Mouse (Mus musculus): ENCODE measurements around the gene Cyp2t4.

Cyp2t4 gene

DNA sequence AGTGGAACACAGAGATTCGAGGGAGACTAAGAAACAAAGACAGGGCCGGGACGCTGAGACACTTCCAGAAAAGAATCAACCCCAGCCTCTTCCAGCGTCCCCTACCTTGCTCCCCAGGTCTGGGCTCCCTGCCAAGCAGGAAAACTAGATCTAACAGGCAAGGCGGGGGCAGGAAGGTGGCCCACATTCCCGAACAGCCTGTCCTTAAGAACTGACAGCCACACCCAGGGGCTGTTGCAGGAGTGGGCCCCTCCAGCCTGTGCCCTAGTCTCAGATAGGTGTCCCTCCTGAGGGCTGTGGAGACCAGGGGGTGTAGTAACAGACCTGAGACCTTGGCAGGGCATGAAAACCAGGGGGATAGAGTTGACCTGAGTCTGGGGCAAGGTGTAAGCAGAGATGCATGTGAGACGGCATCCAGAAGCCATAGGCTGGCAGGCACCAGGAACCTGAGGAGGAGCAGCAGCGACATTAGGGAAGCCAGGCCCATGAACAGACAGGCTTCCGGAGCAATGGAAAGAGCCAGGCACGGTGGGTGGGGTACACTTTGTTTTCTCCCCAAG lies at the start of gene Cyp2t4:
TSS of gene Cyp2t4 (plus strand) at position 510 of the 560 bp plus-strand sequence.
- peak; percentile 63 to 74 for DNase-seq

DNA sequence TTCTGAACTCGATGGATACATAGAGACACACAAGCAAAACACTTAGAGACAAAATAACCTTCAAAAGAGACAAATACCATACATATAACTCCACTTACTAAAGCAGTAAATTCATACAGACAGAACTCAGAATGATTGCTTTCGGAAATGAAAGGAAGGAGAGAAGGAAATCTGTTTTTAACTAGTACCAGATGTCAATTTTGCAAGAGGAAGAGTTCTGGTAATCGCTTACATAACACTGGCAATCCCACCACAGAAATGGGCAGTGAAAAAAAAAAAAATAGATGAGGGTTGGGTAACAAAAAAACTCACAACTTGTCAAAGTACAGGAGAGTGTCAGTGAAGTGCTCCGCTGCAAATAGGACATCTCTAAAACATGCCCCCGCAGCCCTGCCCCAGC lies 48.6 kb upstream of the Cyp2t4 start:
- DNase-seq = no peak

DNA sequence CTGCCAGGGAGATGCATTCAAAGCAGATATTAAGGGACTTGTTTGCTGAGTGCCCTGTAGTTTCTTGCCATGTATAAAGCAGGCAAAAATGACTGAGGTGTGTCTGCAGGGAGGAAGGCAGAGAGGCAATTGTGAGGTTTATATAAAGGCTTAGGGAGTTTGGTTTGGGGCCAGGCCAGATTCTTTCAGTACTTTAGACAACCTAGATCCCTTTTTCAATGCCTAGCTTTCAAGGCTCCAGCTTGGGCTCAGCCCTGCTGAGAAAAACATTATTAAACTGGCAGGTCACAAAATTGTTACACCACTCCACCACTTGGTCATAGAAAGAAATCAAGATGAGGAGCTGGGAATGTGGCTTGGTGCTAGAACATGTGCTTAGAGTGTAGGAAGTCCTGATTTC lies 43.2 kb upstream of the Cyp2t4 start:
- DNase-seq = no peak

DNA sequence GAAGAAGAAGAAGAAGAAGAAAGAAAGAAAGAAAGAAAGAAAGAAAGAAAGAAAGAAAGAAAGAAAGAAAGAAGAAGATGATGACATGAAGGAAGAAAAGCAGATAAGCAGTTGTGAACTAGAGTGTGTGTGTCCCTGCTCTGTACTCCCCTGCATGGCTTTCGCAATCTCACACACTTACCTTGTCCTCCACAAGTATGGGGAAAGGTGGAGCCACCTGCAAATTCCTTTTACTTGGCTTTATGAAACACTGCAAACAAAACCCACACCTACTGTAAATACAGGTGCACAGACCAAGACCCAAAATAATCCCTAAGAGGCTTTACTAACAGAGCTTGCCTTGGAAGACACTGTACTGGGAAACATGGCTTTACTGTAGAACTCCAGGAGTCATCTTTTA lies 42.5 kb upstream of the Cyp2t4 start:
- no peak for DNase-seq

DNA sequence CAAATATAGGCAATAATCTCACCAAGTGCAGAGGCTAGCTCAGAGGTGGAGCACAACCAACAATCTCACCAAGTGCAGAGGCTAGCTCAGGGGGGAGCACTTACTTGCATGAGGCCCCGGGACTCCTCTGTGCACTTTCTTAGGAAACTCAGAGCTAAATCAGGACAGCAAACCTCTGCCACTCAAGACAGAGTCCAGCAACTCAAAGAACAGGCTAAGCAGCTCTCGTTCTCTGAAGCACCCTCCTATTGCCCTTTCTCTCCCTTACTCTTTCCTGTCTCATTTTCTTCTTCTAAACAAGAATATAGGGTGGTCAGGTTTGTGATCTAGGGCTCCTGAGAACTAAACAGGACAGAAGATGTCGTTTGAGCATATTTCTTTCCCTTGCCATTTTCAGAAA lies 41.5 kb upstream of the Cyp2t4 start:
- DNase-seq = no peak

DNA sequence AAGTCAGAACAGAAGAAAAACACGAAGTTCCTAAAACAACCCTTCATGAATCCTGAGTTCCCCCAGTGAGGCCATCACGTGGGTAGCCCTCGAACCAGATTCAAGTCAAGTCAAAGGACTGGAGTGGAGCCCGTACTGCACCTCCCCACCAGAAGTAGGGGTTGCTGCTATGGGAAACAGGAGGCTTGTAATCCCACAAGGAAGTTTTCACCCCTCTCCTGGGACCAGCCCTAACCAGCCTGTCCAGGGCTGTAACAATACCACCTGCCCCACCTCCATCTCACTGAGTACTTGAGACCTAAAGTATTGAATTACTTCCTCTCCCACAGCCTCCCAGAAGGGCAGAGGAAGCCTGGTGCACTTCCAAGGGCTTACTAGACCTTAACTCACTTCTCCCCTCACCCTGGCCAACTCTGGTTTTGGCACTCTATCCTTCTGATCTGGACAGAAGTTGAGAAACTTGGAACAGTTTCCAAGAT lies 35.4 kb upstream of the Cyp2t4 start:
- DNase-seq = no peak

DNA sequence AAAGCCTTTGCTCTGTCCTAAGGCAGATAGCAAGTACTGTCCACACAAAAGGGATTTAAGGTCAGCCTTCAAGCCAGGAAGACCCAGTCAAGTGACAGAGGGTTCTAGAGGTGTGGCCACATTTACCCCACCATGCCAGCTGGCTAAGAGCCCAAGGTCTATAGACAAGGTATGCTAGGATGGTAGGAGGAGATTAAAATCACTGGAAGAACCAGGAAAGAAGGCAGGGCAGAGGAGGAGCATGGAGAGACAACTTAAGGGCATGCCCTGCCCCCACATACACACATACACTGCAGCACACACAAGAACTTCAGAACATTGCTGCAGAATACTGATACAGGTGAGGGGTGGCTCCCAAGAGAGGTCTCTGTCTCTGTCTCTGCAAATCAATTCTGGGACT lies 33.8 kb upstream of the Cyp2t4 start, which contains the start of gene Cyp2f2:
TSS of gene Cyp2f2 (plus strand) at position 234 of the 400 bp plus-strand sequence.
- no peak for DNase-seq

DNA sequence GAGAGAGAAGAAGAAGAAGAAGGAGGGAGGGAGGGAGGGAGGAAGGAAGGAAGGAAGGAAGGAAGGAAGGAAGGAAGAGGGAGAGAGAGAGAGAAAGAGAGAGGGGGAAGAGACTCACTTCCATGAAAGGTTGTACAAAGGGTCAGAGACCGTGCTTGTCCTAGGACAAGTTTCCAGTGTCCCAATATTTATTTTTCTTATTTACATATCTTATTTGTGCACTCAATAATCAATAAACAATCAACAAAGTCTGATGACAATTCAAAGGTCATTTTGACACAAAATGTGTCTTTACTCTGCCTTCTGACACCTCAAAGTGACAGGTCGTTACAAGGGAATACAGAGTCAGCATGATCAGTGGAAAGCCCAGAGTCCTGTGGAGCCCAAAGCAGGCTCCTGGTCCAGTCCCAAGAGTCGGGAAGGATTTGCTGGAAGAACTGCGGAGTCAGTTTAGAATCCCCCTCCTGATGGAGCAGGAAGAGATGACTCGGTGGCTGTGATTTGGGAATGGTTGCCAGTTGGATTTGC lies 29.1 kb upstream of the Cyp2t4 start:
- no peak for DNase-seq

DNA sequence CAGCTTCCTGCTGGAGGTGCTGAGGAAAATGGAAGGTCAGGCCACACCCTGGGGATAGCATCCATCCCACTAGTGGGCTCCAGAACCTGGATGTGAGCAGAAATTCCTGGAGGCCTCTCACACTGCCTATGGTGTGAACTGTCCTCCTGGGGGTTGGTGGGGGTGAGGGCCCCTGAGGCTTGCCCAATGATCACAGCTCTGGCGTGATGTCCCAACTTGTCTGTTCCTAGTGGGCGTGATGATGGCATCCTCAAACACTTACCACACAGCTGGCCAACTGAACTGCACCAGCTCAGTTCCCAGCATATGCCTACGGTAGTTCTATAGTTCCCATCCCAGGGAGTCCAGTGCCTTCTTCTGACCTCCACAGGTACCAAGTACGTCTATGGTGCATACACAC lies 28.5 kb upstream of the Cyp2t4 start:
- DNase-seq = no peak

DNA sequence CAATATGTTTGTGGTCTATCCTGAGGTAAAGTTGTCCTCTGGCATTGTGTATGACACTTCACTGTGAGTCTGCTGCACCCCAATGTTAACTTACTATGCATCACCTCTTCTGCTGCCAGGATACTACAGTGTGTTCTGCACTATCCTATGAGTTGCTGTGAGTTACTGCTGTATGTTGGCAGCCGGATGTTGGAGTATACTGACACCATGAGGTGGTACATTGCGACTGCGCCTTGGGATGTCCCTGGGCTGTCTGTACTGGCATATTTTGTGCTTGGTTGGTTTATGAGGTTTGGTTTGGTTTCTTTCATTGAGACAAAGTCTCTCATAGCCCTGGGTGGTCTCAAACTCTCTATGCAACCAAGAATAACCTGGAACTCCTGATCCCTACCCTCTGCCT lies 25.4 kb upstream of the Cyp2t4 start:
- DNase-seq = peak; percentile 64 to 67

DNA sequence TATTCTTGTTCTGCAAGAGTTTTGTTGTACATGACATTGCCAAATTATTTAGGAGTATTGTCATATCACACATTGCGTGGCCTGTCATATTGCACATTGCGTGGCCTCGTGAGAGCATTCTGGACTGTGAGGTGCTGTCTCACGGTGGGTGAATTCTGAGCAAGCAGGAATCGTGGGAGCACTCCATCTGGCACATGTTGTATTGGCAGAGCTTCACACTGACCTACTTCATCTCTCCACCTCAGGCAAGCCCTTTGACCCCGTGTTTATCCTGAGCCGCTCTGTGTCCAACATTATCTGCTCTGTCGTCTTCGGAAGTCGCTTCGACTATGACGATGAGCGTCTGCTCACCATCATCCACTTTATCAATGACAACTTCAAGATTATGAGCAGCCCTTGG lies 24.6 kb upstream of the Cyp2t4 start:
- DNase-seq = no peak

DNA sequence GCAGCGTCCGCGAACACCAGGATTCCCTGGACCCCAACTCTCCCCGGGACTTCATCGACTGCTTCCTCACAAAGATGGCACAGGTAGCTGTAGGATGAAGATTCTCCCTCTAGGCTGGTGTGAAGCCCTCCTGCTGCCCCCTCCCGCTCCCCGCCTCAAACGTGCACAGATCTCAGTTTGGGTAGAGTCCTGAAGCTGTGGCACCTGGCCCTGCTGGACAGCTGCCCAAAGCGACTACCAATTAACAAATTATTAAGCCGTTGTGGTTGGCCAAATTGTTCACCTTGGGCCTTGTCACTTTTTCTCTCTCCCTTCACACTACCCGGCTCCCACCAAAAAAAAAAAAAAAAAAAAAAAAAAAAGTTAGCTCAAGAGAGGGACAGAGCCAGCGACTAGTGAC lies 23.7 kb upstream of the Cyp2t4 start:
- DNase-seq = no peak

DNA sequence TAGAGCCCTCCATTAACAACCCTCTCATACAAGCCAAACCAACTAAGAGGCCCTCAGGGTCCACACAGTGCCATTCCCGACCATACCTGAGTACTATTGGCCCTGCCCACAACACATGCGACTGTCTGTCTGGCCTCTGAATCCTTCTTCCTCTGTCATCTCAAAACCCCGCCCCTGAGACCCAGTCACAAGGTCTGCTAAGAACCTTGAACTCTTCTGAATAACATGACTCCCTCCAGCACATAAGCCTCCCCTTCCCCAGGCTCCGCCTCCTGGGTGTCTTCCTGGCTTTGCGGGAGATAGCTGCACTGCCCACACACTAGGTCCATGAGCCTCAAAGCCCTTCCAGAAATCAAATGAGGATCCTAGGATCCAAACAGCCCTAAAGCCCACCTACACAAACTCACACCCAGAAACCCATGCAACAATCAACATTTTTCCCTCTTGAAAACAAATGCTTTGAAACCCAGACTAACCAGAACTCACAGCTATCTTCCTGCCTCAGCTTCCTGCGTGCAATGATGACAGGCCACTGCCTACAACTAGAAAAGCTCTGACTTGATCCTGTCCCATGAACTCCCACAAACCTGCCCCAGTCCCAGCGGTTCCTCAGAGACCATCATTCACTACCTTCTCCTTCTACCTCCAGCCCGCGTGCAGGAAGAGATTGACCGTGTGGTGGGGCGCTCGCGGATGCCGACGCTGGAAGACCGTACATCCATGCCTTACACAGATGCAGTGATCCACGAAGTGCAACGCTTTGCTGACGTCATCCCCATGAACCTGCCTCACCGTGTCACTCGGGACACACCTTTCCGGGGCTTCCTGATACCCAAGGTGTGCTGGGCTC lies 22.8 kb upstream of the Cyp2t4 start:
- DNase-seq = peak in 1 of 2 experiments; percentile 21

DNA sequence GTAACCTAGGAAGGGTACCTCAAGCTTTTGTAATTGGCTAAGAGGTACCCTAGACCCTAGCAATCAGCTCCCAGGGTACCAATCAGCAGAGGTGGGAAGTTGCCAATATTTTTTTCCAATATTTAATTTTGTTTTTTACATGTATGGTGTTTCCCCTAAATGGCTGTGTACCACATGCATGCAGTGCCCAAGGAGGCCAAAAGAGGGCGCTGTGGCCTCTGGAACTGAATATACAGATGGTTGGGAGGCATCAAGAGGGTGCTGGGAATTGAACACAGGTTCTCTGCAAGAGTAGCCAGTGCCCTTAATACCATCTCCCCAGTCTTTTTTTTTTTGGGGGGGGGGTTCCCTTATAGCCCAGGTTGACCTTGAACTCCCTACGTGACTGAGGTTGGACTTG lies 22.1 kb upstream of the Cyp2t4 start:
- no peak for DNase-seq

DNA sequence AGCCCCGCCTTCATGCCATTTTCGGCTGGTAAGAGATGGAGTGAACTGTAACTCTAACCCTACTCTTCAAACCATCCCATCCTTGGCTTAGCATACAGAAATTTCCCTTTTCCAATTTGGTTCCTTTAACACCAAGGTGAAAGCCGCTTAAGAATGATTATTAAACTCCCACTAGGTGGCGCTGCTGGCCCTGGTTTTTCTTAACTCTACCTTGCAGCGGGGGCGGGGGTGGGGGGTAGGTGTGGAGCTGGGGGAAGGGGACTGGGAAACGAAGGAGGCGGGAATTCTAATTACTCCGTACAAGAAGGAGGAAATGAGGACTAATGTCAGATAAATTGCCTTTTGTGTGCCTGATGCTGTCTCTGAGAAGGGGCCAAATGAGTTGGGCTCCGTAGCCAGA lies 20.9 kb upstream of the Cyp2t4 start:
- DNase-seq = peak; percentile 76 to 82

DNA sequence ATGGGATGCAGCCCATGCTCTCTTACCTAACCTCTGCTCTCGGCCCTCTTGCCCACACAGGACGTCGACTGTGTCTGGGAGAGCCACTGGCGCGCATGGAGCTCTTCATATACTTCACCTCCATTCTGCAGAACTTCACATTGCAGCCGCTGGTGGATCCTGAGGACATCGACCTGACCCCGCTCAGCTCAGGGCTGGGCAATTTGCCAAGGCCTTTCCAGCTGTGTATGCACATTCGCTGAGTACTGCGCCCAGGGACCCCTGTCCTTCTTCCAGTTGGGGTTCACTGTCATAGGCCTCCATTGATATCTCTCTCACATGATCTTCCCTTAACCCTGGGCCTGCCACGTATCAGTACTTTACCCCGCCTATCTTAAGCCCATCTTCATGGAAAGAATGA lies 20.4 kb upstream of the Cyp2t4 start:
- DNase-seq = peak; percentile 70 to 80

DNA sequence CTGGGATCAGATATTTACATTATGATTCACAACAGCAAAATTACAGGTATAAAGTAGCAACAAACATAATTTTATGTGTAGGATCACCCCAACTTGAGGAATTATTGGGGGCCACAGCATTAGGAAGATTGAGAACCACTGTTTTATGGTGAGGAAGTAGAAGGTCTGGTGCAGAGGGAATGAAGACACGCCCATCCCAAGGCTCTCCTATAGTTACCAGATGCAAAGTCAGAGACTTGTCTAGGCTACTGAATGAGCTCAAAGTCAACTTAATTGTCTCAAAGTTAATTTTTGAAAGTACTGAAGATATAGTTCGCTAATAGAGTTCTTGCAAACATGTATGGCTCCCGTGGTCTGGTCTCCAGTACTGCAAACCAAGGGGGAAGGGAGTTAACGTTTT lies 19.8 kb upstream of the Cyp2t4 start:
- DNase-seq = no peak

DNA sequence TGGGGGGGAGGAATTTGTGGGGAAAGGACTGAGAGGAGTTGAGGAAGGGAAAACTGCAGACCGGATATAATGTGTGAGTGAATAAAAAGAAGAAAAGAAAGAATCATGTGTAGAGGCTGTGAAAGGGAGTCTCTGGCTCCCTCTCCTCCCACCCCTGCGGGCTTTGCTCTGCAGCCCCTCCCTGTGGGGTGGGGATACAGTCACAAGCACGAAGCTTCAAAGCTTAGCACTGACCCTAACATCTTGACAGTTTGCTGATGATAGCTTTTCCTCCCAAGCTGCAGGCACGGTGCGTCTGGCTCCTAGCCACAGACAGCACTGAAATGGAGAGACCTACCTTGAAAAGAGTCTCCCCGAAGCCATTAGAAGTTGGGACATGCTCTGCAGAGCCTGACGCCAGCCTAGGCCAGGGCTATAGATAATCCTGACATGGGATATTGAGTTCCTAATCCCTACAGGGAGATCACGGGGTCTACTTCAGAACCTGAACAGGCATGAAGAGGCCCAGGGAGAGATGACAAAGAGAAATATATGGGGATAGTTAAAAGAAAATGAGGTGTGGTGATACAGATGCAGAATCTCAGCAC lies 17.0 kb upstream of the Cyp2t4 start:
- no peak for DNase-seq

DNA sequence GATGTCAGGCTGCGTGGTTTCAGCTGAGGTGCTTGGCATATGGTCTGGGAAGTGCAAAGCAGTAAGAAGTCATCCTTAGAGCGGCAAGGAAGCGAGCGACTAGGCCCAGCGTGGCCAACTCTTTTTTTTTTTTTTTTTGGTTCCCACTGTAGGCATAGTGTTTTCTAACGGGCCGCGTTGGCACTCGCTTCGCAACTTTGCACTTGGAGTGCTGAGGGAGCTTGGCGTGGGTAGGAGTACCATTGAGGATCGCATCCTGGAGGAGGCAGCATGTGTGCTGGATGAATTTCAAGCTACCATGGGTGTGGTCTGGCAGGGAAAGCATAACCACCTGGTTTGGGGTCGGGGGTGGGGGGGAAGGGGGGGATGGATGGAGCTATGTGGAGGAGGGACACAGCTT lies 2.5 kb downstream of the Cyp2t4 start:
- no peak for DNase-seq

DNA sequence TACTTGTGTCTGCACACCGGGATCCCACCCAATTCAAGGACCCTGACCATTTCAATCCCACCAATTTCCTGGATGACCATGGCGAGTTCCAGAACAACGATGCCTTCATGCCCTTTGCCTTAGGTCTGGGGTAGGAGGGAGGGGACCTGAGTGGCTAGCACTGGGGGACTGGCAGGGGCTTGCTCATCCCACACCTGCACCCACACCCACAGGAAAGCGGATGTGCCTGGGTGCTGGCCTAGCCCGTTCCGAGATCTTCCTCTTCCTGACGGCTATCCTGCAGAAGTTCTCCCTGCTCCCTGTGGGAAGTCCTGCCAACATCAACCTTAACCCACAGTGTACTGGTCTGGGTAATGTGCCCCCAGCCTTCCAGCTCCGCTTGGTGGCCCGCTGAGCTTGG lies 4.7 kb downstream of the Cyp2t4 start:
- no peak for DNase-seq

DNA sequence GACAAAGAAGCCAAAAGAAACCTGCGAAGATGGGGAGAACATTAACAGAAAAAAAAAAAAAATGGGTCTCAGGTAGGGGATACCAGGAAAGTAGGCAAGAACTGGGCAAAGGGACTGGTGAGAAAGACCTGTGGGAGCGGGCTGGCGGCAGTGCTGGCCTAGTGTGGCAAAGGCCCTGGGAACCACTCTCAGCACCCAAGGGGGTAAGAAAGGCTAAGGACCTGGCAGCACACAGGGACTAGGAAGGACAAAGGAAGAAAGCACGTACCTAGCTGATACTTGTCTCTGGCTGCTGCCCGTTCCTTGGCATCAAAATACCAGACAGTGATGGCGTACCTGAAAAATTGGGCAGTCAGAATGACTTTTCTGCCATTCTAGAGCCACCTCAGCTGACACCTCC lies 5.7 kb downstream of the Cyp2t4 start:
- DNase-seq = no peak

DNA sequence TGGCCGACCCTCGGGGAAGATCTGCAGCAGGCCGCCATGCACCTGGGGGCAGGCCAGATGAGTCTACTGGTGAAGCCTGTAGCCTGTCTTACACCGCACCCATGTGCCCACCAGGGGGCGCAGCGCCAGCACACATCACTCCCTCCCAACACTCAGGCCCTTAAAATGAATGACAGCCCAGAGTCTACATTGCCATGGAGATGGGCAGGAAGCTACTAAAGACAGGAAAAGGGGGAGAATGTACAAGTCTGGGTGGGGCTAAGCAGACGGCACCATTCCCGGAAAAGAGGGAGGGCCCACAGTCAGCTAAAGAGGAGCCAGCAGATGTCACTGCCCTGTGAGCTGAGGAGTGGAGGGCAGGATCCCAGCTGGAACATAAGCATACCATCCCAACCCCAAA lies 6.4 kb downstream of the Cyp2t4 start:
- peak; percentile 92 to 95 for DNase-seq

DNA sequence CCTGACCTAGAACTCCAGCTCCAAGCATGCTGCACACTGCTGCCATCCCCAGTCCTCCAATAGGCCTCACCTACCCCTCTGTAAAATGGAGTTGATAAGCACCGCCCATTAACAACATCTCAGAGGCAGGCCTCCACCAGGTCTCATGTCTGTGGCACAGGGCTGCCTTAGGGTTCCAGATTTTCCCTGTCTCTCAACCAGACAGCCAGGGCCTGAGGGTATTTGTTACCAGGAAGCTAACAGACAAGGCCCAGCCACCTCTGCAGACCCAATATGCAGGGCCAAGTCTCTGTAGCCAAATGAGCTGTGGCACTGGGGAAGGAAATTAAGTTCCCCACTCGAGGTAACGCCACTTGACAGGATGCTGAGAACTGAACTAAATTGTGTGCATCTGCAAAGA lies 7.4 kb downstream of the Cyp2t4 start:
- DNase-seq = no peak

DNA sequence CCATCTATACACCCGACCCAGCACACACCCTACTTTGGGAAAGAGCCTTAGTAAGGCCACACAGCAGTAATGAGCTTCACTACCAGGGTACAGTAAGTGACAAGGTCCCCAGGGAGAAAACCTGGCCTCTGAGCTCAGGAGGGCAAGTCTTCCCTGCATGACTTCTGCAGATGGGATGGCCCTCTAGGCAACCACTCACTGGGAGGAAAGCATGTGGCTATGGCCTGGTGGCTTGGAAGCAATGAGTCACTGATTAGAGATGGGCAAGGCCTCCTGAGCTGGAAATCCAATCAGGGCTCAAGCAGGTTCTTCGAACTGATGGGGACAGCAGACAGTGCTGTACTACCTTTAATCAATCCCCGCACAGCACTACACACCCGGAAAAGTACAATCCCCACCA lies 8.2 kb downstream of the Cyp2t4 start:
- peak in 1 of 2 experiments; percentile 51 for DNase-seq

All from kidney, postnatal 4 days (tissue).